Mouse (Mus musculus) liver, embryonic 14.5 days (tissue): ENCODE measurements around the gene P4htm.

Experiments
- CTCF ChIP-seq: IDR thresholded peaks from 2 replicates; pipeline ENCODE4 v1.5.1; 2016; ENCODE audit warnings: antibody characterized with exemption, low read depth, control low read depth
- EP300 ChIP-seq: IDR thresholded peaks from 2 replicates; pipeline ENCODE4 v1.6.1; 2016; ENCODE audit warnings: antibody characterized with exemption, low read depth

DNA sequence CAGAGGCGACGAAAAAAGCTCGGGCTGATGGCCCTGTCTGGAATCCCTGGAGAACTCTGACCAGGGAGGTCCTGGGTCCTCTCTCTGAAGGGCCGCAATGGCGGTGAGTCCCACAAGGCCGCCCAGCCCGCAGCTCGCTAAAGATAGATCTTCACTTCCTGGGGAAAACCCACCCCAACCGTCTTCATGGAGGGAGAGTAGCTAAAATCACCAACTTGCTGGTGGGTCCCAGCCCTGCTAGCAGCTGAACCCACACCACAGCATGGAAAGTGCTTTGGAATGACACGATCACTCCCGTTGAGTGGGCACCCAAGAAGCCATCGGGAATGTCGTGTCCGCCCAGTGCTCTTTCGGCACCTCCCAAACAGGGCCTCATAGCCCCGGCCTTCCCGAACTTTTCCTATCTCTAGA is 29.0 kb downstream of the P4htm start:
- TF ChIP-seq EP300 (no peak), CTCF (no peak)
